In genomic region chr17:44345374-44345773, GRCm38 (mm10) we compare ENCODE assay signal across 15 mouse cellular contexts.
"Had no signal": no experiment of that assay in that cellular context is flagged by ENCODE, and none has a peak within 500 bp of the region (broad histone marks: within the 10 kb centered on the region; RNA-seq: fewer than 3 reads in every experiment).

No protein-coding gene starts in this region.

- ATAC-seq: midbrain, embryonic 16.5 days had no signal

- H3K27ac ChIP-seq: midbrain, embryonic 10.5 days; midbrain, embryonic 12.5 days; neural tube, embryonic 12.5 days; stomach, embryonic 15.5 days; stomach, postnatal 0 days had no signal

- H3K4me3 ChIP-seq: midbrain, embryonic 10.5 days; midbrain, embryonic 12.5 days; neural tube, embryonic 12.5 days; stomach, embryonic 15.5 days had no signal

- DNase-seq: lung, adult 18-20 months; lung, embryonic 14.5 days; lung, postnatal 10 days; lung, postnatal 4 days; midbrain, embryonic 14.5 days; right cerebral cortex, postnatal 14 days; thymus, adult 2 months; thymus, postnatal 25 days; thymus, postnatal 4 days had no signal
